Mouse (Mus musculus) stomach, embryonic 16.5 days (tissue): ENCODE data around the gene Dnajb3. TPM values are rescaled to one million over a fixed set of nuclear protein-coding genes. Genes with fewer than 3 reads are reported as not detected.

ENCODE experiments used
- ATAC-seq: fragments of 200-750 bp; cut with Nextera tagmentation; 2 replicates; pipeline ENCODE4 v1.8.0; 2017; ENCODE audit warnings: moderate number of reproducible peaks, moderate TSS enrichment; ENCODE audit not compliant: insufficient read depth, low FRiP score
- H3K27ac ChIP-seq: fragments of 300-500 bp; sonication (generic); 2 replicates; pipeline ENCODE4 v1.5.1; 2014; ENCODE audit warnings: low read length
- H3K27me3 ChIP-seq: fragments of 300-500 bp; sonication (generic); 2 replicates; pipeline ENCODE4 v1.6.1; 2014; ENCODE audit warnings: low read length, control low read depth, mixed read lengths; ENCODE audit not compliant: control insufficient read depth, insufficient read depth
- H3K36me3 ChIP-seq: fragments of 300-500 bp; sonication (generic); 2 replicates; pipeline ENCODE4 v1.6.1; 2014; ENCODE audit warnings: low read length; ENCODE audit not compliant: control insufficient read depth, insufficient read depth
- H3K4me1 ChIP-seq: fragments of 300-500 bp; sonication (generic); 2 replicates; pipeline ENCODE4 v1.6.1; 2014; ENCODE audit warnings: low read length, control low read depth, mixed read lengths; ENCODE audit not compliant: control insufficient read depth, insufficient read depth
- H3K4me2 ChIP-seq: fragments of 300-500 bp; sonication (generic); 2 replicates; pipeline ENCODE4 v1.6.1; 2014; ENCODE audit warnings: low read depth, low read length, mixed read lengths
- H3K4me3 ChIP-seq: fragments of 300-500 bp; sonication (generic); replicated peaks from 2 replicates; pipeline ENCODE4 v1.5.1; 2014; ENCODE audit warnings: mild to moderate bottlenecking, low read length
- H3K9ac ChIP-seq: fragments of 300-500 bp; sonication (generic); 2 replicates; pipeline ENCODE4 v1.6.1; 2014; ENCODE audit warnings: low read length
- H3K9me3 ChIP-seq: fragments of 300-500 bp; sonication (generic); replicated peaks from 2 replicates; pipeline ENCODE4 v1.6.1; 2016; ENCODE audit warnings: low read length, control low read depth; ENCODE audit not compliant: control insufficient read depth
- WGBS: fragments of 180-500 bp; shearing (Covaris S2); extraction: QIAGEN DNeasy Blood & Tissue Kit; methylation state at CpG from one replicate; pipeline ENCODE4 v1.1.7; 2014; 5-methylcytosine and 5-hydroxymethylcytosine counted together
- polyA plus RNA-seq: library from polyadenylated mRNA; unstranded; fragments of >200 nt; fragmentation: Nextera tagmentation; extraction: Ambion mirVana; gene quantifications from 2 replicates; pipeline ENCODE4 v1.2.1, GENCODE M21; 2015

The Dnajb3 gene
- polyA plus RNA-seq, 1 experiment from 2014 or later, result 7.6 TPM

GRCm38 (mm10) chr1:88213766-88214461, 8.3 kb upstream of the Dnajb3 start:
- Histone ChIP-seq H3K4me2 (no peak overlapping the region), H3K27me3 (no peaks in the 10 kb centered on the region), H3K9ac (no peak overlapping the region), H3K27ac (no peak overlapping the region), H3K4me1 (no peaks in the 10 kb centered on the region), H3K4me3 (no peak overlapping the region), H3K9me3 (peaks cover 58% of the 10 kb centered on the region), H3K36me3 (no peaks in the 10 kb centered on the region)
- 81% methylated on average over 2 of the region's 2 CpGs for WGBS
- ATAC-seq, result peak; percentile 18; the same call in 1 of the 2 replicates

DNA sequence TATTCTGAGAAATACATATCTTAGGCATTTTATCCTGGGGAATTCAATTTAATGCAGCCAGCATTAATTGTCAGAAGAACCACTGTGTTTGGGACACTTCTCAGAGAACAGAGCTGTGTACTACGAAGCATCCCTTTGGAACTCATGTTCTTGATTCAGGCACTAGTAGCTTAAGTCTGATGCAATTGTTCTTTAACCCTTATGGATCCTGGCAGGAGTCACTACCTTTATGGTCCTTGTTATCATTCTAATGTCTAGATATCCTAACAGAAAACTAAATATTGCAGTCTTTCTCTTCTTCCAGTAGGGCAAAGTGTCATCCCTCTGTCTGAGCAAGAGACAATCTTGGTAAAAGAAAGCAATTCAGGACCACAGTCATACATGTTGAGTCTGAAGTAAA, 7.5 kb upstream of the Dnajb3 start:
- no peak overlapping the region for H3K4me3 ChIP-seq
- H3K27me3 ChIP-seq, result no peaks in the 10 kb centered on the region
- H3K36me3 ChIP-seq, result no peaks in the 10 kb centered on the region
- no peak overlapping the region for H3K9ac ChIP-seq
- ATAC-seq, result no peak
- WGBS, result 78% methylated on average over 1 of the region's 1 CpGs
- no peak overlapping the region for H3K4me2 ChIP-seq
- H3K27ac ChIP-seq, result no peak overlapping the region
- peaks cover 58% of the 10 kb centered on the region for H3K9me3 ChIP-seq
- H3K4me1 ChIP-seq, result no peaks in the 10 kb centered on the region

GRCm38 (mm10) chr1:88212341-88213045, 6.9 kb upstream of the Dnajb3 start:
- no peaks in the 10 kb centered on the region for H3K27me3 ChIP-seq
- no peak overlapping the region for H3K27ac ChIP-seq
- no peaks in the 10 kb centered on the region for H3K4me1 ChIP-seq
- no peak overlapping the region for H3K4me3 ChIP-seq
- no peaks in the 10 kb centered on the region for H3K36me3 ChIP-seq
- 0 out of 2 replicates have a peak, but pooled peaks have one; percentile 15 for ATAC-seq
- peaks cover 56% of the 10 kb centered on the region for H3K9me3 ChIP-seq
- WGBS, result 60% methylated on average over 8 of the region's 8 CpGs
- no peak overlapping the region for H3K9ac ChIP-seq
- H3K4me2 ChIP-seq, result no peak overlapping the region

DNA sequence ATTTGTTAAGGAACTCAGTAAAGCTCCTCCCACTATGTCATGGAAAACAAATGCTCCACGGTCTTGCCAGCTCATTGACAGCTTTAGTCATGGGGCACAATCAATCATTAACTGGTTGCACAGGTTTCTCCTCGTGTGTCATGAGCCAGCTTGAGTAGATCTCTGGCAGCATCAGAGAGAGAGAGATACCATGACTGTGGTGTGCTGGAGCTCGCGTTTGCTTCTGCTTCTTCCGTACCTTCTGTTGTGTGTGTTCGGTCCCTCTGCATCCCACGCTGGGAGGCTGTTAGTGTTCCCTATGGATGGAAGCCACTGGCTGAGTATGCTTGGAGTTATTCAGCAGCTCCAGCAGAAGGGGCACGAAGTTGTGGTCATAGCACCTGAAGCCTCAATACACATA, 6.2 kb upstream of the Dnajb3 start, which contains the start of gene Ugt1a1:
Ugt1a1 (plus strand) TSS at position 148 of the 400 bp plus-strand sequence.
- H3K27ac ChIP-seq, result no peak within 1 kb of the TSS
- no peak within 1 kb of the TSS for H3K9ac ChIP-seq
- WGBS, result 64% methylated on average over 8 of the region's 8 CpGs
- ATAC-seq, result peak; percentile 12
- H3K4me2 ChIP-seq, result no peak within 1 kb of the TSS
- no peaks in the 10 kb centered on the region for H3K4me1 ChIP-seq
- H3K9me3 ChIP-seq, result peaks cover 49% of the 10 kb centered on the region
- no peaks in the 10 kb centered on the region for H3K36me3 ChIP-seq
- H3K27me3 ChIP-seq, result no peaks in the 10 kb centered on the region
- H3K4me3 ChIP-seq, result no peak within 1 kb of the TSS

DNA sequence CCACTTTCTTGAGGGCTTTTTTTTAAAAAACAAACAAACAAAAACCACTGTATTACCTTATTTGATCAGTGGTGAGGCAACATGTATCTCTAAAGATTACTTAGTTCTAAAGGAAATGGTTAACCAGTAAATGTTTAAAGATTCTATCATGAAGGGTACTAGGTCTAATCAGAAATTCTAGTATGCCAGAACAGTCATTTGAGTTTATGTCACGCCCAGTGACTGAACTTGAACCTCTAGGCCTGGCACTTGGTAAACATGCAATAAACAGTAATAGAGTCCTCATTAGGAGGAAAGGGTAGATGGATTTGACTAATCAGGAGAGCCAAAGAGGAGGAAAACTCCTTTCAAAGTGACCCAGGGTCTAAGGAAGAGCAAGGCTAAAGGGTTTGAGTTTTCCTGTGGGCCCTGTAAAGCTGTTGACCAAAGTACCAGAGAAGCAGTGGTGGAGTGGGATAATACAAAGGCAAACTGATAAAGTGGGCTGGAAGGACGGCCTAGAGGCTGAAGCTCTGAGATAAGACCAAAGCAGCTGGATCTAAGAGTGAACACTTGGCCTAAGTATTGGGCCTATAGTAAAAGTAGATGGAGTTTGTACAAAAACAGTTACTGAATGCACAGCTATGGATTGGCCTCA, 1.4 kb upstream of the Dnajb3 start:
- Histone ChIP-seq H3K27ac (no peak overlapping the region), H3K9me3 (peaks cover 7% of the 10 kb centered on the region), H3K9ac (no peak overlapping the region), H3K4me3 (no peak overlapping the region), H3K4me1 (peaks cover 6% of the 10 kb centered on the region; the same call in 1 of the 2 replicates), H3K27me3 (no peaks in the 10 kb centered on the region), H3K4me2 (no peak overlapping the region), H3K36me3 (no peaks in the 10 kb centered on the region)
- ATAC-seq, result no peak
- 71% methylated on average over 2 of the region's 2 CpGs for WGBS

DNA sequence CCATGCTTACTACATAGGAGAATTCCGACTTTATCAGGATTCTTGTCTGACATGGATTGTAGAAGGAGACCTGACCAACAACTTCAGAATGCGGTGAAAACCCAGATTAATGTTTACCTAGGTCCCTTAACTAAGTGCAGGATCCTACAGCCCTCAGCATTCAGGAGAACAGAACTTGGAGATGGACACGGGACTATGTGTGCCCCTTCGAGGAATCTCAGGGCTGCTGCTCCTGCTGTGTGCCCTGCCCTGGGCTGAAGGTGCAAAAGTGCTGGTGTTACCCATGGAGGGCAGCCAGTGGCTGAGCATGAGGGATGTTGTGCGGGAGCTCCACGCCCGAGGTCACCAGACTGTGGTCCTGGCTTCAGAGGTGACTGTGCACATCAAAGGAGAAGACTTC, 5.1 kb downstream of the Dnajb3 start, which contains the start of gene Ugt1a2:
Ugt1a2 (plus strand) TSS at position 146 of the 400 bp plus-strand sequence.
- Histone ChIP-seq H3K9ac (no peak within 1 kb of the TSS), H3K9me3 (no peaks in the 10 kb centered on the region), H3K36me3 (no peaks in the 10 kb centered on the region), H3K4me1 (peaks cover 6% of the 10 kb centered on the region; the same call in 1 of the 2 replicates), H3K27ac (no peak within 1 kb of the TSS), H3K27me3 (no peaks in the 10 kb centered on the region), H3K4me3 (no peak within 1 kb of the TSS), H3K4me2 (no peak within 1 kb of the TSS)
- ATAC-seq, result no peak
- 73% methylated on average over 7 of the region's 7 CpGs for WGBS

- no peak overlapping the region for H3K4me2 ChIP-seq
- H3K36me3 ChIP-seq, result no peaks in the 10 kb centered on the region
- H3K9me3 ChIP-seq, result no peaks in the 10 kb centered on the region
- H3K27ac ChIP-seq, result no peak overlapping the region
- H3K4me3 ChIP-seq, result no peak overlapping the region
- no peaks in the 10 kb centered on the region for H3K27me3 ChIP-seq
- H3K9ac ChIP-seq, result no peak overlapping the region
- H3K4me1 ChIP-seq, result peaks cover 1% of the 10 kb centered on the region; the same call in 1 of the 2 replicates
- no peak for ATAC-seq
- 58% methylated on average over 2 of the region's 2 CpGs for WGBS
Observed at GRCm38 (mm10) chr1:88199996-88200395, 5.6 kb downstream of the Dnajb3 start.

- H3K4me2 ChIP-seq, result no peak overlapping the region
- H3K4me1 ChIP-seq, result no peaks in the 10 kb centered on the region
- no peaks in the 10 kb centered on the region for H3K27me3 ChIP-seq
- no peak overlapping the region for H3K4me3 ChIP-seq
- no peak for ATAC-seq
- 71% methylated on average over 3 of the region's 3 CpGs for WGBS
- H3K9ac ChIP-seq, result no peak overlapping the region
- no peaks in the 10 kb centered on the region for H3K36me3 ChIP-seq
- no peak overlapping the region for H3K27ac ChIP-seq
- no peaks in the 10 kb centered on the region for H3K9me3 ChIP-seq
Observed at GRCm38 (mm10) chr1:88197443-88197842, 8.1 kb downstream of the Dnajb3 start.

DNA sequence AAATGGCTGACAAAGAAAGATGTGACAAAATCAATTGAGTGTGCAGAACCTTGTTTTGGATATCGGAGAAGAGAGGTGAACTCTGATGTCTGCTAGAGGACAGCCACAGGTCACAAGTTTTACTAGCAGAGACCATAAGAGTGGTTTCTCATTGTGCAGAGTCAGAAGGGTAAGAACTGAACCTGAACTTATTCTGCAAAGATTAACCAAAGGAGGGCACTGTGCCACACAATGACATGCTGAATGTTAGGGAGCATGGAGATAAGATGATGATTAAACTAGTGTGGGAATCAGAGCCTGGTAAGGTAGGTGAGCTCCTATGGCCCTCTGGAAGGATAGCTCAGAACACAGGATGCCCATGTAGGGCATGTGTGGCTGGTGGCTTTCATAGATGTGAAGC, 9.9 kb downstream of the Dnajb3 start:
- Histone ChIP-seq H3K27ac (no peak overlapping the region), H3K27me3 (no peaks in the 10 kb centered on the region), H3K4me3 (no peak overlapping the region), H3K9ac (no peak overlapping the region), H3K9me3 (no peaks in the 10 kb centered on the region), H3K4me2 (no peak overlapping the region), H3K4me1 (no peaks in the 10 kb centered on the region), H3K36me3 (no peaks in the 10 kb centered on the region)
- WGBS, result 97% methylated on average over 1 of the region's 1 CpGs
- no peak for ATAC-seq
